Mouse (Mus musculus) midbrain, embryonic 11.5 days (tissue): ENCODE measurements at regions not wholly inside any gene's neighbourhood (a gene's known extent, or its start where the extent isn't known, plus 50 kb on each side); places are given as distances from the start of the nearest gene placed in this dataset.
A peak's percentile ranks its signal among the peaks of the same experiment; 100 is the strongest.

Experiments used
- ATAC-seq: fragments of 200-750 bp; cut with Nextera tagmentation; 2 replicates; pipeline ENCODE4 v1.8.0; 2017; ENCODE audit warnings: moderate TSS enrichment, moderate library complexity; ENCODE audit not compliant: low FRiP score
- DNase-seq: peaks from one replicate; pipeline ENCODE4 v3.0.0; 2015; ENCODE audit warnings: low spot score; ENCODE audit errors: missing footprints
- H3K27ac ChIP-seq: fragments of 300-500 bp; sonication (generic); 2 replicates; pipeline ENCODE4 v1.5.1; 2014; ENCODE audit warnings: low read depth, low read length
- H3K27me3 ChIP-seq: fragments of 300-500 bp; sonication (generic); 2 replicates; pipeline ENCODE4 v1.6.1; 2014; ENCODE audit warnings: mild to moderate bottlenecking, low read length, moderate library complexity, mixed read lengths; ENCODE audit not compliant: control insufficient read depth, insufficient read depth
- H3K36me3 ChIP-seq: fragments of 300-500 bp; sonication (generic); 2 replicates; pipeline ENCODE4 v1.6.1; 2014; ENCODE audit warnings: mild to moderate bottlenecking, low read length, moderate library complexity, mixed read lengths; ENCODE audit not compliant: control insufficient read depth, insufficient read depth
- H3K4me1 ChIP-seq: fragments of 300-500 bp; sonication (generic); 2 replicates; pipeline ENCODE4 v1.6.1; 2014; ENCODE audit warnings: low read length; ENCODE audit not compliant: control insufficient read depth, insufficient read depth
- H3K4me2 ChIP-seq: fragments of 300-500 bp; sonication (generic); 2 replicates; pipeline ENCODE4 v1.6.1; 2014; ENCODE audit warnings: mild to moderate bottlenecking, moderate library complexity
- H3K4me3 ChIP-seq: fragments of 300-500 bp; sonication (generic); 2 replicates; pipeline ENCODE4 v1.5.1; 2014; ENCODE audit warnings: low read depth, low read length
- H3K9ac ChIP-seq: fragments of 300-500 bp; sonication (generic); 2 replicates; pipeline ENCODE4 v1.6.1; 2014; ENCODE audit warnings: low read length
- H3K9me3 ChIP-seq: fragments of 300-500 bp; sonication (generic); 2 replicates; pipeline ENCODE4 v1.6.1; 2016; ENCODE audit warnings: low read length; ENCODE audit not compliant: control insufficient read depth
- WGBS: fragments of 180-500 bp; shearing (Covaris S2); extraction: QIAGEN DNeasy Blood & Tissue Kit; methylation state at CpG from one replicate; pipeline ENCODE4 v1.1.7; 2014; 5-methylcytosine and 5-hydroxymethylcytosine counted together

DNA sequence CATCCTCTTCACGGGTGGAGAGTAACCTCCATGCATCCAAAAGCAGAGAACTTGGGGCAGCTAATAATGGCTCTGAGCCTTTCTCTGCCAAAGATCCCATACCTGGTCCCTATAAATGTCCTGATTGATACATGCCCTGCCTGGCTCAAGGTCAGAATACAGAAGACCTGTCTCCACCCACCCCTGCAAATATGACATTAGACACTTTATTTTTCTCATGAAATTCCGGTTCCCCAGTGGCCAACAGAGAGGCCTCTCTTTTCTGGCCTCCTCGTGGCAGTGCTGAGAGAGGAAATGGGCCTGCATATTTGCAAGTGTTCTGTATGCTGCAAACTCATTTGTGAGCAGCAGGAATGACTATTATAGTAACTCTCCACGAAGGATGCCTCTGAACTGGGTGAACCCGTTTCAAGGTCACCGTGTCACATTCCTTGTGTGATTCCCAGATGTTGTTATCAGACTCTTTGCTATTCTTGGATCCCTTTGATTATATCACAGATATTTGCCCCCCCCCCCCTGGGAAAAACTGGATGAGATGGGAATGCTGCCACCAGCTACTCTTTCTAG lies 188.4 kb upstream of the Ipo5 start:
- H3K4me3 ChIP-seq, result no peak overlapping the region
- no peak for ATAC-seq
- 83% methylated on average over 6 of the region's 6 CpGs for WGBS
- H3K27me3 ChIP-seq, result no peaks in the 10 kb centered on the region
- no peaks in the 10 kb centered on the region for H3K36me3 ChIP-seq
- H3K4me2 ChIP-seq, result no peak overlapping the region
- H3K27ac ChIP-seq, result no peak overlapping the region
- no peak overlapping the region for H3K9ac ChIP-seq
- peak; percentile 70 for DNase-seq
- H3K4me1 ChIP-seq, result no peaks in the 10 kb centered on the region
- H3K9me3 ChIP-seq, result no peaks in the 10 kb centered on the region

DNA sequence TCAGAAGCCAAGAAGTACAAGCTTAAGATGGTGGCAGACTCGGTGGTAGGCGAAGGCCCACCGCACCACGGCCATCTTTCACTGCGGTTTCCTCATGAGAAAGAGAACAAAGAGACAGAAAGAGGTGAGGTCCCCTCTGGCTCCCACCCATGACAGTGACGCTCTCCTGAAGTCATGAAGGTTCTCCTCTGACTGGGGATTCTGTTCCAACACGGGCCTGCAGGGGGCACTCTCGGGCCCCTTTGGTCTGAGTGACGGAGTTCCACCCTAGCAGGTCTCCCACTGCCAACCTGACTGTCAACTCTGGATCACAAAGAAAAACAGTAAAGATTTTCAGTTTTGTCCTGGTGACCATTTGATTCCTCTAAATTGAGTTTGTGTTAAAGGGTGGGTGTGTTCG lies 182.9 kb upstream of the Ipo5 start:
- no peaks in the 10 kb centered on the region for H3K36me3 ChIP-seq
- no peak overlapping the region for H3K27ac ChIP-seq
- no peak for DNase-seq
- no peaks in the 10 kb centered on the region for H3K4me1 ChIP-seq
- H3K9ac ChIP-seq, result no peak overlapping the region
- no peak for ATAC-seq
- H3K27me3 ChIP-seq, result no peaks in the 10 kb centered on the region
- no peak overlapping the region for H3K4me2 ChIP-seq
- H3K9me3 ChIP-seq, result no peaks in the 10 kb centered on the region
- no peak overlapping the region for H3K4me3 ChIP-seq
- 84% methylated on average over 10 of the region's 10 CpGs for WGBS

DNA sequence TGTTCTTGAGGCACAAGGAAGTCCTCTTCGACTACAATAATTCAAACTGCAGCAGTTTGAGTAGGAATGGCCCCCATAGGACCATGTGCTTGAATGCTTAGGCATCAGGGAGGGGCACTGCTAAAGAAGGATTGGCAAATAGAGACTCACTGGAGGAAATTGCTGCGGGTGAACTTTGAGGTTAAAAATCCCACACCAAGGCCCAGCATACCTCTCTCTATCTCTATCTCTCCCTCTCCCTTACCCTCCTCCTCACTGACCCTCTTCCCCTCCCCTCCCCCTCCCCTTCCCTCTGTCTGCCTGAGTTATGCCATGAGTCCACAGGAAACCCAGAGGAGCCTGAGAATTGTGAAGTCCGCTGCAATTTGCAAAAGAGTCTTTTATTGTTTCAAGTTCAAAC lies 180.8 kb upstream of the Ipo5 start:
- Histone ChIP-seq H3K4me3 (no peak overlapping the region), H3K4me1 (no peaks in the 10 kb centered on the region), H3K27me3 (no peaks in the 10 kb centered on the region), H3K4me2 (no peak overlapping the region), H3K36me3 (no peaks in the 10 kb centered on the region), H3K9ac (no peak overlapping the region), H3K9me3 (no peaks in the 10 kb centered on the region), H3K27ac (no peak overlapping the region)
- DNase-seq (peak; percentile 73), ATAC-seq (no peak)
- 64% methylated on average over 3 of the region's 3 CpGs for WGBS

DNA sequence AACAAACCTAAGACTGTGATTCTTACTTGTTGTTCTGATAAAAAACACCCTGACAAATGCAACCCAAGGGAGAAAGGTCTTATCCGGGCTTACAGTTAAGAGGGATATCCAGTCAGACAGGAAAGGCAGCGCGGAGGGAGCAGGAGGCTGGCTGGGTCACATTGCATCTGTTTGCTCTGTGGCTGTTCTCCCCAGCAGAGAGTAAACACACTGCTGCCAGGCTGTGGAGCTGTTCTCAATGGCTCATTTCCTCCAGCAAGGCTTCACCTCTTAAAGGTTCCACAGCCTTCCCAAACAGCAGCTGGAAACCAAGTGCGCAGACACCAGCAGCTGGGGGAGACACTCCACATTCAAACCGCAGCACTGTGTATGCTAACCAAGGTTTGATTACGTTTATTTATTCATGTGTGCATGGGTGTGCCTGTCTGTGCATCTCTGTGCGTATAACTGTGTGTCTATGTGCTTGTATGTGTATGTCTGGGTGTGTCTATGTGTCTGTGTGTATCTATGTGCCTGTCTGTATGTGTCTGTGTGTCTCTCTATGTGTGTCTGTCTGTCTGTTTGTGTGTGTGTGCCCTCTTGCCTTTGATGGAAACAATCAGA lies 179.2 kb upstream of the Ipo5 start:
- peak; percentile 62 for DNase-seq
- ATAC-seq, result no peak
- no peaks in the 10 kb centered on the region for H3K27me3 ChIP-seq
- H3K9ac ChIP-seq, result no peak overlapping the region; the same call in 1 of the 2 replicates
- WGBS, result 72% methylated on average over 7 of the region's 7 CpGs
- H3K9me3 ChIP-seq, result no peaks in the 10 kb centered on the region
- H3K36me3 ChIP-seq, result no peaks in the 10 kb centered on the region
- H3K4me3 ChIP-seq, result no peak overlapping the region
- no peaks in the 10 kb centered on the region for H3K4me1 ChIP-seq
- no peak overlapping the region for H3K4me2 ChIP-seq
- no peak overlapping the region for H3K27ac ChIP-seq

DNA sequence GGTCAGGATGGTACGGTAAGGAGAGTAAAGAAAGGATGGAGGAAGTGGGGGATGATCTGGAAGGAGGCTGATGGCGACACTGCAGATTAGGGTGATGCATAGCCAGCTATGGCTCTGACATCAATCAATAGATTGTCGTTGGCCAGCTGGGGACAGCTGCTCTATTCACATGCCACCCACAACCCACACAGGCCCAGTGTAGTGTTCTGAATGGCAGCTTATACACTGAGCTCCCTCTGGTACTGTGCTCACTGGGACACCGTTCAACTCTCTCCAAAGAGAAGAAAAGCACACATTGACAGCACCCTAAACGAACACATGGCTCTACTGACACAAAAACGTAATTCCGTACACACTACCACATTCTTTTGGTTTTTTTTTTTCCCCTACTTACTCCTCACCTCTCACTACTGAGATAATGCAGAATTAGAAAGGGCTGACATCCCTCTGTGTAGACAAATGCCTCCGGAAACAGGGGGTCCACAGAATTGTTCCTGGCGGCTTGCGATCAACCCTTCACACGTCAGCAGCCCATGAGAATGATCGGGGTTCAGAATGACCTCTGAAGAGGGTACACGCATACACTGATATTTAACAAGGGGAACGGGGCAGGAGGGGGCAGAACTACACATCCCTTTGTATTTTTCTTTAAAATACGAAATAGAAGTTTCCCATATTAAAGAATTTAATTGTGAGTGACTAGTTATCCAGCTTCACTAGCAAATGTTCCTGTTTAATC lies 178.5 kb upstream of the Ipo5 start:
- no peak overlapping the region for H3K4me2 ChIP-seq

DNA sequence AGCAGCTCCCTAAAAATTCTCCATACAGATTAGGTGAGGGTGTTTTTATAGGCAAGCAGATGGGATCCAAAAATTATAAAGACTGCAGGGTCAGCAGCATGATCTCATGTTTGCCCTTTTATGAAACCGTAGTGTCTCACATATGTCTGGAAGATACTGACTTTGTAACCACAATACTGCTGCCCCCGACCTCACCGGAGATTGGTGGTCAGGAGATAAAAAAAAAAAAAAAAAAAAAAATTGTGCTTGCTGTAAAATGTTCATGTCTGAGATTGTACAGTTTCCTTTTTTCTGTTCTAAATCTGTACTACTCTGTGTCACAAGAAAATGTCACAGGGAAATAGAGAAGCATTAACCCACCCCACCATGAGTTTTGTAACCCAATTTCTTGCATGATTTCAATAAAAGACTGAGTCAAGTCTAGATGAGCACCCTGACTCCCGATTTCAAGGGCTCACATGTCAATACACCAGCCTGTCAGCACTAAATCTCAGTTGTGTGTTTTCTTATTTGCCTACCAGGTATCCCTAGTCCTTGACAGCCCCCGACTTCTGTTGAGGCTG lies 169.5 kb upstream of the Ipo5 start:
- H3K9me3 ChIP-seq, result no peaks in the 10 kb centered on the region
- ATAC-seq (no peak), DNase-seq (no peak)
- H3K27me3 ChIP-seq, result no peaks in the 10 kb centered on the region
- no peak overlapping the region for H3K4me2 ChIP-seq
- H3K4me3 ChIP-seq, result no peak overlapping the region
- H3K36me3 ChIP-seq, result no peaks in the 10 kb centered on the region
- H3K27ac ChIP-seq, result no peak overlapping the region
- WGBS, result 87% methylated on average over 5 of the region's 5 CpGs
- H3K4me1 ChIP-seq, result no peaks in the 10 kb centered on the region
- no peak overlapping the region for H3K9ac ChIP-seq

More for the DNA sequence above, 178.5 kb upstream of the Ipo5 start:
- no peaks in the 10 kb centered on the region for H3K9me3 ChIP-seq
- ATAC-seq (0 out of 2 replicates have a peak, but pooled peaks have one; percentile 24), DNase-seq (peak; percentile 70)
- WGBS, result 80% methylated on average over 15 of the region's 15 CpGs
- no peak overlapping the region for H3K9ac ChIP-seq
- H3K4me1 ChIP-seq, result no peaks in the 10 kb centered on the region
- H3K27ac ChIP-seq, result no peak overlapping the region
- no peak overlapping the region for H3K4me3 ChIP-seq
- H3K27me3 ChIP-seq, result no peaks in the 10 kb centered on the region
- no peaks in the 10 kb centered on the region for H3K36me3 ChIP-seq

DNA sequence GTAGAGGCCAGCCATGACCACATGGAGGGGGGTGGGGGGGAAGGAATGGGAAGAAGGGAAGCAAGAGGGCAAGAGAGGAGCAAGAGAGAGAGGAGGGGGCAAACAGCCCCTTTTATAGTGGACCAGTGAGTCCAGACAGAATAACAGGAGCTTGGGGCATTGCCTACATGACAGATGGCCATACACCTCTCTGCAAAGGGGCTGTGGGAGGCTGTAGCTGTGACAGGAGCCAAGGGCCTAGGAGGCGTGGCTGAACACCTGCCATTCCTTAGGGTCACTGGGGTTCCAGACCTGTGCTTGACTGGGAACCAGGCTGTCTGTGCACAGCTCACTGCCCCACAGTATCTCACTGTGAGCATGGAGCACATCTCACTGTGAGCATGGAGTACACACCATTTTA lies 157.0 kb upstream of the Ipo5 start:
- H3K27me3 ChIP-seq, result no peaks in the 10 kb centered on the region
- whole genome bisulfite sequencing, result 81% methylated on average over 1 of the region's 1 CpGs
- H3K36me3 ChIP-seq, result no peaks in the 10 kb centered on the region
- no peaks in the 10 kb centered on the region for H3K9me3 ChIP-seq
- H3K4me1 ChIP-seq, result no peaks in the 10 kb centered on the region
- no peak for DNase-seq
- ATAC-seq, result 0 out of 2 replicates have a peak, but pooled peaks have one; percentile 22
- no peak overlapping the region for H3K4me3 ChIP-seq
- H3K27ac ChIP-seq, result no peak overlapping the region
- H3K4me2 ChIP-seq, result no peak overlapping the region
- H3K9ac ChIP-seq, result no peak overlapping the region

DNA sequence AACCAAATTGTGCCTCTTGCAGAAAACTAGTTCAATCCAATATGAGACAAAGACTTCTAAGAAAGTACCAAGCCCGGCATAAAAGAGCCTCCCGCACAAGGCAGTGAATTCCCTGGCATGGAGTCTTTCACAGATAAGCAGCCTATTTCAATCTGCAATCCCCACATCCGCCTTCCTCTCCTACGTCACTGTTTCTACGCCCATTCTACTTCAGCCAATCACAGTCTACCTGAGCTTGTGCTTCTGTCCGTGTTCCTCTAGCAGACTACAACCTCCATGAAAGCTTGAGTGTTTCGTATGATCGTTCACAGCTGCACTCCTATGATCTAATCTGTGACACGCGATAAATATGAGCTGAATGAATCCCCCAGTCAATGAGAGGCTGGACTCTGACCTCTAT lies 155.6 kb upstream of the Ipo5 start:
- no peaks in the 10 kb centered on the region for H3K36me3 ChIP-seq
- no peak overlapping the region for H3K4me3 ChIP-seq
- ATAC-seq (no peak), DNase-seq (no peak)
- H3K4me1 ChIP-seq, result no peaks in the 10 kb centered on the region
- no peak overlapping the region for H3K4me2 ChIP-seq
- H3K9ac ChIP-seq, result no peak overlapping the region
- WGBS, result 82% methylated on average over 10 of the region's 10 CpGs
- no peaks in the 10 kb centered on the region for H3K27me3 ChIP-seq
- H3K9me3 ChIP-seq, result no peaks in the 10 kb centered on the region
- H3K27ac ChIP-seq, result no peak overlapping the region

DNA sequence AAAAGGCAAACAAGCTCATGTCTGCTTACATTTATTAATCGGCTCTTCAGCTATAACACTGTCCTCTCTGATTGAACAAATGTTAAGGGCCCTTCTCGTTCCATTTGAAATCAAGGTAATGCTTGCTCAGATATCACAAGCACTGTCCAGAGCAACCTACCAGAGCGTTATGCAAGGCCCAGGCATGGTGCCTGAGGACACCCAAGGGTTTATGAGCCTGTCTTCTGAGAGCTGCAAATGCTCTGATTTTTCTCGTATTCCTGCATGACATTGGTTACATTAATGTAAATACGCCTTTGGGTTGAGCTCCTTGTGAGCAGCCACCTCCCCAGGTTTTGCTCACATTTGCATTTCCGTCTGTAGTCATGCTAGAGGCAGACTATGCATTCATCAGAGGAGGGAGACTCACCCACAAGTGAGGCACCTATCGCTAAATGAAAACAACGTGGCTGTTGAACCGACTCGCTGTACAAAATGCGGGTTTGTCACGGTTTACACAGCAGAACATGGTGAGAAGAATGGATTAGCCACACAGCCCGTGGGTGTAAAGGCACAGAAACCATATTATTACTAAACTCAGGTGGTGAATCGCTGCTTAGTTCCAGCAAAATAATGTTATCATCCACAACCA lies 152.7 kb upstream of the Ipo5 start:
- no peaks in the 10 kb centered on the region for H3K27me3 ChIP-seq
- WGBS, result 85% methylated on average over 14 of the region's 14 CpGs
- H3K27ac ChIP-seq, result no peak overlapping the region
- DNase-seq (no peak), ATAC-seq (no peak)
- no peaks in the 10 kb centered on the region for H3K9me3 ChIP-seq
- no peak overlapping the region for H3K4me3 ChIP-seq
- H3K4me1 ChIP-seq, result no peaks in the 10 kb centered on the region
- H3K9ac ChIP-seq, result no peak overlapping the region
- no peak overlapping the region for H3K4me2 ChIP-seq
- no peaks in the 10 kb centered on the region for H3K36me3 ChIP-seq
